Mouse (Mus musculus) gastrocnemius, postnatal 36 days (tissue): Measurements from ENCODE around the gene Klhl2. TPM values are rescaled to one million over a fixed set of nuclear protein-coding genes. Genes with fewer than 3 reads are reported as not detected.
A peak's percentile ranks its signal among the peaks of the same experiment; 100 is the strongest.

ENCODE experiments used
- DNase-seq, 2 experiments: peaks; one replicate each; pipeline ENCODE4 v3.0.0; 2022
- intact Hi-C: fragments of 180-260 bp; cut with DNase I; formaldehyde crosslinking; loops from one replicate; pipeline ENCODE4 v1.15.1; 2025
- total RNA-seq, 2 experiments: library from RNA; stranded (reverse); gene quantifications; 2 replicates each; pipeline ENCODE4 v1.2.3; 2021

The Klhl2 gene
- total RNA-seq, 2 experiments from 2014 or later = 4.8 to 8.3 TPM

DNA sequence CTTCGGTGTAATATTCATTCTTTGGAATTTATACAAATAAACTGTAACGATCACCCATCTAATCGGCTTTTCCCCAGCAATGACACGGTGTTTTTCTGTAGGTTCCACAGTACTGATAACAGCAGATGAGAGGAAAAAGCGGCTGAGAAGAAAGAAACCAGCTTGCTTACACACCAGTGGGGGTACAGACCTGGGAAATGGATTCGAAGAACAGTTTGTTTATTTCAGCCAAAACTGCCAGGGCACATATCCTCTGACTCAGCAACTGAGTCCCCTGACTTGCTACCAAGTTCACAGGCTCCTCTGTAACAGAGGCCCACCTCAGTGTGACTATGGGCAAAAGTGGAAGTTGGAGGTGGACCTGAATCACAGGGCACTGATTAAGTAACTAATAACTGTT, 67.9 kb downstream of the Klhl2 start:
- intact Hi-C loops = no loop called here
- no peak for DNase-seq

DNA sequence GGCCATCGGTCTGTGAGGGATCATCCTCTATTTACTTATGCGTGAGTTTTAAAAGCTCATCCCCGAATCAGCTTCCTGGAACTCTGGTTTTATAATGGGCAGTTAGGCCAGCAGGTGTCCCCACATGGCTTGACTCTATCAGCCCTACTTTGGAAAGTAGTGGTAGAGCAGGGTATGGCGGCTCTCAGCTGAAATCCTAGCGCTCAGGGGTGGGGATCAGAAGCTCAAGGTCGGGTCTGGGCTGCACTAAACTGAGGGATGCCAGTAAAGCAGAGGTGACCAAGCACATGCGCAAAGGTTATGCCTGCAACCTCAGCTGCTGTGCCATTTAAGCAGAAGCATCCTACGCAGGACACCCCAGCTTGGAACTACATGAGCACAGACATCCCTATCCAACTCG, 71.9 kb downstream of the Klhl2 start:
- intact Hi-C loops = no loop called here
- DNase-seq = no peak

DNA sequence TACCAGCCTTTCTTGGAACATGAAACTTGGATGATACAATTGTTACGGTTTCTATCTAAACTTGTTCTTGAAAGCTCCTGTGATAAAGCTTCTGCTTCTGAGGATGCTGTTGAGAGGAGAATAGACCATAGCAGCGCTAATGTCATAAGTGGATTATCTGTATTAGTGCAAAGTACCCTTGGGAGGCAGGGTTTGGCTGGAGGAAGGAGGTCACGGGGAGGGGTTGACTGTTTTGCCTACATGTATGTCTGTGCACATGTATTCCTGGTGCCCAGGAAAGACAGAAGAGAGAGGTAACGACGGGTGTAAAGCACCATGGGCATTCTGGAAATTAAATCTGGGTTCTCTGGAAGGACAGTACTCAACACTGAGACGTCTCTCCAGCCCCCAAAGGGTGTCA, 75.7 kb downstream of the Klhl2 start:
- intact Hi-C loops = no loop called here
- DNase-seq = no peak

DNA sequence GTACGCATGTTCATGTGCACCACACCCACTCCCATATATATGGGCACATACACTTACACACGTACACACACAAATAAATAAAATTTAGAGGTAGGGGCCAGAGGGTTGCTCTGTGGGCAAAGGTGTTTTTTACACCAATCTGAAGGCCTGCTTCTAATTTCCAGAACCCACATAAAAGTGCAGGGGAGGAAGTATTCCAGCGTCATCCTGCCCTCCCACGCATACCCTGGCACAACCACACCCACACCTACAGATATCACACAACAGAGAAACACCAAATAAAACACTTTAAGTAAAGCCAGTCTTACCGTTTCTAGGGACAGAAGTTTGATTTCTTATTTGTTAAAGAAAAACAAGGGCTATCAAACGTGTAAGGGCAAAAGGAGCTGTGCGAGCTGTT, 79.0 kb downstream of the Klhl2 start:
- no peak for DNase-seq
- intact Hi-C loops = no loop called here

DNA sequence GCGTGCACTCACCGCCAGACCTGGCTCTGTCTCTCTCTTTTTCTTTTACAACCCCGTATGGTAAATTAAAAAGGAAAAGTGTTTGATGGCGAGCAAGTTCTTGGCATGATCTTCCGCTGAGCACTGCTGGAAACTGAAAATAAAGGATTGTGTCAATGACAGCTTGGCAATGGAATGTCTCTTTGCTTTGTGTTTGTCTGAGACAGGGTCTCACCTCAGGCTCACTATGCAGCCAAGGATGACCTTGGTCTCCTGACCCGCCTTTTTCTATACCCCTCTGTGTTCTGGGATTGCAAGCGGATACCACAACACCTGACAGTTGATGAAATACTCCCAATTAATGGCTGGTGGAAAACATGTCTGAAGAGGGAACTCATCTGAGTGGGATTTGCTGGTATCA, 80.2 kb downstream of the Klhl2 start:
- no peak for DNase-seq
- intact Hi-C loops = no loop called here

DNA sequence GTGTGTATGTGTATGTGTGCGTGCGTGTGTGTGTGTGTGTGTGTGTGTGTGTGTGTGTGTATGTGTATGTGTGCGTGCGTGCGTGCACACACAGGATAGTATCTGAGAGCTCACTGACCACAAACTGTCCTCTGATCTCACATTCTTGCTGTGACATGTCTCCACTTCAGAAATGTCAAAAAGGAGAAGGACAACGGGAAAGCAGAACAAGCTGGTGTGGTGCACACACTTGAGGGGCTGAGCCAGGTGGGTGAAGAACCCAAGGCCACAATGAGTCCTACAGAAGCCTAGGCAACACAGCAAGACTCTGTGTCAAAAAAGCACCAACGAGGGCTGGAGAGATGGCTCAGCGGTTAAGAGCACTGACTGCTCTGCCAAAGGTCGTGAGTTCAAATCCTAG, 81.2 kb downstream of the Klhl2 start:
- intact Hi-C loops = no loop called here
- DNase-seq = no peak

DNA sequence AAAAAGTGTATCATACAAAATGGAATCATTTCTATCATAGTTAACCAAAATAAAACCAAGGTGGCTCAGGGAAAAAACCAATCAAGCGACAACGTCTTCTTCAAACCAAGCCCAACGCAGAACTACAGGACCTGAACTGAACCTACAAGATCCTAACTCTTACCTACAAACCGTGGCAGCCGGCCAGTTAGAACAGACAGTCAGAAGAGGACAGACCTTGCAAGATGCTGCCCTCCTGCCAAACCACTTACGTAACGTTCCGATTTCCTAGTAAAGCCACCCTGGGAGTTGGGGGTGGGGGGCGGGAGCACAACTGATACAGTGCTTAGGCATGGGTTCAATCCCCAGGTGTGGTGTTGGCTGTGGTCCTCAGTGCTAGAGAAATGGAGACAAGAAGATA, 82.8 kb downstream of the Klhl2 start:
- intact Hi-C loops = no loop called here
- DNase-seq = no peak

DNA sequence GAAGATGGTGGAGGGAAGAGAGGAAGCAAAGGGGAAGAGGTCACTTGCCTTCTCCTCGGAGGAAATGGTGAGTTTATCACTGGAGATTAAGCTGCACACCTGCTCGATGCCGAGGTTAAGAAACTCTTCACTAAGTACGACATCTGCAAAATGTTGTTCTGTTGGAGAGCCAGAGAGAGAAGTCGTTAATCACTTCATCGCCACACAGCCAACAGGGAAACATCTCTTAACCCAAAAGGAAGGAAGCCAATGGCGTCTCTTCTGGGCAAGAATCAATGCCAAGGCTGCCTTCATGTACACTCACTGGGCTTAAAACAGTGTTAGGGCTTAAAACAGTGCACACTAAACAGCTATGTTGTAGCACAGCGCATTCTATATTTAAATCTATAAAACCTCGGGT, 85.7 kb downstream of the Klhl2 start:
- no peak for DNase-seq
- intact Hi-C loops = no loop called here

DNA sequence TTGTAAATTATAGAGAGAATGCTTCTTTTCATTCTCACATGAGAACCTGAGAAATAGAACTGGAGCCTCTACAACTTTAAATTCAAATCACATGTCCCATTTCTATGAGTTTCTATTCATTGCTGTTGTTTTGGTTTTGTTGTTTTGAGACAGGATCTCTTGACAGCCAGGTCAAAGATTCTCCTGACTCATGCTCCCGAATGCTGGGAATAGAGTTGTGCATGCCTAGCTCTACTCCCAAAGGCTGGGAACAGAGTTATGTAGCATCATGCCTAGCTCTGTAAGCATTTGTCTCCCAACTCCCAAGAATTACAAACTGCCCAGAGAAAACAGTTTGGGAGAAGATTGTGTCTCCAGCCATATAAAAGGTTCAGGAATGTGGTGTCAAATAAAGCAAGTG, 87.1 kb downstream of the Klhl2 start:
- intact Hi-C loops = no loop called here
- DNase-seq = no peak

DNA sequence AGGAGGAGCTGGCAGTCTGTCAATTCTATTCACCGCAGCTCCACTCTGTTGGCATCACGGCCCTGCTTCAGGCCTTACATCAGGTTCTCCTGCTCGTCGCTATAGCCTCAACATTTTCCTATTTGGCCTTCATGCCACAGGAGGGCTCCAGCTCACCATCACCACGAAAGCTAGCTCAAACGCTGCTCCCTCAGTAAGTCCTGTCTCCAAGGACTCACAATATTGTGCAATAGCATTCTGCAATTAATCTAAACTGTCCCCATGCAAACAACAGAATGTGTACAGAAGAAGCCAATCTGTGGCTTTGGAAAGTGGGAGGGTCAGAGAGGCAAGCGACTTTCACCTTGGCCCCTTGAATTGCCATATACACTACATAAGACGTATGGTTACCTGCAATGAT, 88.4 kb downstream of the Klhl2 start:
- intact Hi-C loops = no loop called here

DNA sequence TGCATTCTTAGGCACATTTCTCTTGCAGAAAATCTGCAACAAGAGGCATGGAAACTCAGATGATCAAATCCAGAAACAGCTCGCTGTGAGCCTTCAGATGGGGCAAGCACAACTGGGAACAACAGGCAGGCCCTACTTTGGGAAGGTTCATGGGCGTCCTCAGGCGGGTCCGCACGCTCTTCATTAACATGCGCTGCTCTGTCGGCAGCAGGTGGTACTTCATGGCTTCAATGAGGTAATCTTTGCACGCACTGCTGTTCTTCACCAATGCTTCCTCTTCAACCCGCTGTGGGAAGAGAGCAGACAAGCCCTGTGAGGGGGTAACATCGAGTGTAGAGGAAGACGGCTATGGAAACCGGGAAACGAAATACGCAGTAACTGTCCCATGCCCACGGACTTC, 91.9 kb downstream of the Klhl2 start:
- intact Hi-C loops = no loop called here
- DNase-seq = no peak

More for the DNA sequence above, 88.4 kb downstream of the Klhl2 start:
- DNase-seq = no peak

DNA sequence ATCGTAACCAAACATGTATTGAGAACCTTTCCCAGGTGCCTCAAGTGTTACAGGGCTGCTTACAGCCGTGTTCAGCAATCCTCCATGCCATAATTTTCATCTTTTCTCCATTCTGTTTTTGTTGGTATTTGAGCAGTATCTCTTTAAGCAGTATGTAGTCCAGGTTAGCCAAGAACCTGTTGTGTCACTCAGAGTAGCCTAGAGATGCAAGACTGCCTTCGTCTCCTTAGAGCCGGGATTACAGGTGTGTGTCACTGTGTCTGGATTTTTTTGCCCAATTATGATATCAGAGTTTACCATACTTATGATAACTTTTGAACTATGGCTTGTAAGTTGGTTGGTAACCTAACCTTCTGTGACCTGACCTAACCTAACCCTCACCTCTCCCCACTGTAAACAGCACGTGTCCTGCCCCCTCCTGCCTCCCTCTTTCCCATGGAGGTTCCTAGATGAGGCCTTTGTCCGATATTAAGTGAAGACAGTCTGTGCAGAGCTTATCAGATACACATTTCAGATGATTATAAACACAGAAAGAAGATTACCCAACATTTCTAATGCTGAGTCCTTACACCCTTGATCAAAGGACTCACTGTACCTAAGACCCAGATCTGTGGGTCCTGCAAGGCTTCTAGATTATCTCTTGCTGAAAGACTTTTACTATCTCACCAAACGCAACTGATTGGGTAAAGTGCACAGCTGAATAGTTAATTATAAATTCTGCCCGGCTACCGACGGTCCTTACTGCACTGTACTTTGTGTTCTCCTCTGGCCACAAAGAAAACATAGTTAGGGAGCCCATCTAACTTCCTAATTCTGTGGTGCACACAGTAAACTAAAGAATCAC, 103.4 kb downstream of the Klhl2 start:
- intact Hi-C loops = no loop called here
- DNase-seq = no peak

DNA sequence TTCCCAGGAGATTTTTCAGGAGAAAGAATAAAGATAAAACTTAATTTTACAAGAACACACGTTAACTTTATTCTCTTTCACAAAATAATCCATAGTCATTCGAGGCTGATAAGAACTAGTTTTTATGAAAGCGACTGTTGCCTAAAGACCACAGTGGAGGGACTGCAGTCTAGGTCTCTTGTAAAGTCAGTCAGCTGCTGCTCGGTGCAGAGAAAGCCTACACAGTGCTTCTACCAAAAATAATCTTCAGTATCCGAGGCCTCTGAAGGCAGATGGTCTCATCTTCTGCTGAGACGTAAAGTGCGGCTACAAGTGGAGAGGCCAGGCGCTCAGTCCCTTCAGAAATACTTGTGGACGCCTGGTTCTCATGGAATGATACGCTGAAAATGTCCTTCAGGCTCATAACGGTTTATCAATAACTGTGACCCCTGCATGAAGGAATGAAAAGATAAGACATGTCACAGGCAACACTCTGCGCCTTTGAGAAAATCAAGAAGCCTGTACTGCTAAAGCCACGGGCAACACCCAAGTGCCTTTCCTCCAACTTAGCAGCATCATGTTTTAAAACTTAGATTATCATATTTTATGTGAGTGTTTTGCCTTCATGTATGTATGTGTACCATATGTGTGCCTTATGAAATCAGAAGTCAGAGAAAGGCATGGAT, 109.1 kb downstream of the Klhl2 start:
- no peak for DNase-seq
- intact Hi-C loops = no loop called here

DNA sequence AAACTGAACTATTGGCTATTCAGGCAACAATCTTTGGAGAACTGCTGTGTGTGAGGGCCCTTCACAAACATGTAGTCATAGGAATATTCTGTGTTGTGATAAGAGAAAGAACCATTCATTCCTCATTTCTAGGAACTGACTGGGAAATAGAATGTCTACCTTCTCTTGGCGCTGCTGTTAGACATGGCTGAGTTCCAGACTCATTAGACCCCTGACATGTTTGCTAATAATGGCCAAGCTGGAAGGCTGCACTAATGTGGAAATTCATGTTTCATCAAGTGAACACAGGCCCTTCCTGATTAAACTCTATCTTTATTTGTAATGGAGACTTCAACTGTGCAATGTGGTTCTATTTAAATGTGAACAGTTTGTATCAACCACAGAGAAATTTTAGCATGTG, 110.9 kb downstream of the Klhl2 start:
- intact Hi-C loops = loop anchor here (10.0 kb wide), 1 partner anchor 206 kb away; the partner anchor contains the start of gene Tmem192

DNA sequence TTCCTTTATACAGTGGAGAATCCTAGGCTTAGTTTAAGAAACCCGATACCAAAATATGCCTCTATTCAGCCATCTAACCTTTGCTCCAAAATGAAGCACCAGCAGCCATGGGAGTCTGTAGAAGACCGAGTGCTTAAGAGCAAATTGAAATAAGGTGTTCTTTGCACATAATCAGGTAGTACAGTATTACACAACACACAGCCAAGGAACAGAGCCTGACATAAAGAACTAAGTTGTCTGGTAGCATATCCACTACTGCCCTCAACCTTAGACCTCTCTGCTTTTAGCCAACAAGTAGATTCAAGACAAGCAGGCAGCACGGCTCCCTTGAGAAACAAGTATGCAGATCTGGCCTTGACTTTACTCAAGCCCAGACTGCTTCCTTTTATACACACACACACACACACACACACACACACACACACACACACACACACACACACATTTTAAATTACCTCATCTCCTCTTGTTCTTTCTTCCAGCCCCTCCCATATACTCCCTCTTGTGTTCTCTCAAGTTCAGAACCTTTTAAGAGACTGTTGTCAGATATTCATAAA, 113.0 kb downstream of the Klhl2 start:
- intact Hi-C loops = loop anchor here (10.0 kb wide), 1 partner anchor 208 kb away; the partner anchor contains the start of gene Tmem192

More for the DNA sequence above, 110.9 kb downstream of the Klhl2 start:
- no peak for DNase-seq

DNA sequence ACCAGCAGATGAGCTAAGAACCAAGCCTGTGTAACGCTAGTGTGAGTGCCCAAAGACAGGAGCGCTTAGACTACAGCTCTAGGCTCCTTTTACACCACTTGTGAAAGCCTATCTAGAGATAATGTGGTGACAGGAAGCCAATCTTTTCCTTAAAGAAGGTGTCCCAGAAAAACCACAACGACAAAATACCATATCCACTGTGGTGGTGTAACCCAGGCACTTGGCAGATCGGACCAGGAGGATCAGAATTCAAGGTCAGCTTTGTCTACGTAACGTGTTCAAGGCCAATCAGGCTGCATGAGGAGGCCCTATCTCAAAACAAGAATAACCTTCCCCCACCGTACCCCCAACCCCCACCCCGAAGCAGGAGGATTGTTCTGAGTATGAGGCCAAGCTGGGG, 114.7 kb downstream of the Klhl2 start:
- intact Hi-C loops = loop anchor here (10.0 kb wide), 1 partner anchor 210 kb away; the partner anchor contains the start of gene Tmem192
- DNase-seq = no peak

More for the DNA sequence above, 113.0 kb downstream of the Klhl2 start:
- DNase-seq = no peak

DNA sequence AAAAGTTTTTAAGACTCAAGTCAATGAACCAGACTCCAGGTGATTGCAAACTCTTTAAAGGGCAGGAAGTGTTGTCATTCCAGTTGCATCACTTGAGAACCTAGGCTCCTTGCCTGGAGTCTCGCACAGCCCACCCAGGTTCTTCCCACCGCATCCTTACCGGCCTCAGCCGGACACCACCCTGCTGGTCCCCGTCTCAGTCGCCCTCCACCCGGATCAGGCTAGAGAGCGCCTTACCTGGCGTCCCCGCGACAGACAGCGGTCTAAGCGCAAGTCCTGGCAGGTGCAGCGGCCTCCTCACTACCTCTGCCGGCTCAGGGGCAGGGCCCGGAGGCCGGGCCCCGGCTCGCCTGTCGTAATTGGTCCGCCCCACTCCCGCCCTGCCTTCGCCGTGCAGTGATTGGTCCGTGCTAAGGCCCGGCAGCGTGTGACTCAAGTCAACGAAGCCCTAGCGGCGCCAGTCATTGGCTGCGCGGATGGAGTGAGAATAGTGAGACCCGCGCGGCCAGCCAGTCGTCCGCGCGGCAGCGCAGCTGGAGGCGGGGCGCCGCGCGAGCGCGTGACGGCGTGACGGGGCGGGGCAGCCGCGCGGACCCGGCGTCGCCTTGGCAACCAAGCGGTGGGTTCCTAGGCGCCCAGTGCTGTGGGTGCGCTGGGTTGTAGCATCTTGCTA, 116.4 kb downstream of the Klhl2 start, which contains the start of gene Msmo1:
Gene Msmo1 (minus strand): TSS at position 522 of the 673 bp plus-strand sequence.
- intact Hi-C loops = loop anchor here (10.0 kb wide), 1 partner anchor 211 kb away; the partner anchor contains the start of gene Tmem192
- peak; percentile 87 to 96 for DNase-seq

DNA sequence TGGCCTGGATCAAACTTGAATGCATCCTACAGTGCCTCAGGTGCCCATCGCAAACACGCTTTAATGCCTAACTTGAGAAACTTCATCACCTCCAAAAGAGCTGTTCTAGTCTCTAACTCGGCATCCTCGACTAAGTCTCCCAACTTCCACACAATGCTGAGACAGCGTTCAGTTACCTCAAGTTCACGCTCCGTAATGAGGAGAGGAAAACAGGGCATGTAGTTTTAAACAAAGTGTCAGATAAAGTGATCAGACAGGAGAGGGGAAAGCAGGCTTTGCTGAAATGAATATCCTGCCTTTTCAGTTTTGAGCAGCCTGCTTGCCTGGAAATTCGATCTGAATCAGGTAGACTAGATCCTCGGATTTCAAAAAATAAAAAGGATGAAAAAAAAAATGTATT, 117.2 kb downstream of the Klhl2 start:
- DNase-seq = no peak
- intact Hi-C loops = loop anchor here (10.0 kb wide), 1 partner anchor 212 kb away; the partner anchor contains the start of gene Tmem192

DNA sequence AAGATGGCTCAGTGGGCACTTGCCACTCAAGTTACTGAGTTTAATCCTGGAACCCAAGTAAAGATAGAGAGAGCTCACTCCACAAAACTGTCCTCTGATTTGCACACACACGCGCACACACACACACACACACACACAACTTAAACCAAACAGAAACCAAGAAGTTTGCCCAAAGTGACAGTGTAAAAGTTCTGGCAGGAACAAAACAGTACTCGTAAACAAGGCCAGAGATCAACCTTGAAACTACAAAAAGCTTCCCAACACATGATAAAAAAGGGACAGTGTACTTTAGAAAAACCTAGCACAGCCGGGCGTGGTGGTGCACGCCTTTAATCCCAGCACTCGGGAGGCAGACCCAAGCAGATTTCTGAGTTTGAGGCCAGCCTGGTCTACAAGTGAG, 121.7 kb downstream of the Klhl2 start:
- intact Hi-C loops = no loop called here
- DNase-seq = no peak

DNA sequence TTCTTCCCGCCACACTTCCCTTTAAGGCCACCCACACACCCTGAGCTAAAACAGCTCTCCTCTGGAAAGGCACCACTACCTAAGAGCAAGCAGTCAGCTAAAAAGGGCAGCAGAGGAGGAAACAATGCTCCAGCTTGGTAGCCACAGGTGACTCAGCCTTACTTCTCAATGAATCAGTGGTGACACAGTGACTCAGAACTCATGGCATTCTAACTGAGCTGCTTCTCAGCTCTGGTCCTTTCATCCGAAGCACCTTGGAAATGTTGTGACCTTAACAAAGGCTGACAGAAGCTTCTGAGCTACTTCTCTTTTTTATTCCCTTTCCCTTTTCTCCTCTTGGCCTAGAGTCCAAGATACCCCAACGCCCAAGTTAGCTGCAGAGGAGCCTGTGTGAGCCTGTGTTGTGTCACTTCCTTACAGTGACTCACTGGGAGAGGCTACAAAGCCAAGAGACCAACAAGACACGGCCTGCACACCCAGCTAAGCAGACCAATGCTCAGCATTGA, 123.6 kb downstream of the Klhl2 start:
- DNase-seq = no peak
- intact Hi-C loops = no loop called here

DNA sequence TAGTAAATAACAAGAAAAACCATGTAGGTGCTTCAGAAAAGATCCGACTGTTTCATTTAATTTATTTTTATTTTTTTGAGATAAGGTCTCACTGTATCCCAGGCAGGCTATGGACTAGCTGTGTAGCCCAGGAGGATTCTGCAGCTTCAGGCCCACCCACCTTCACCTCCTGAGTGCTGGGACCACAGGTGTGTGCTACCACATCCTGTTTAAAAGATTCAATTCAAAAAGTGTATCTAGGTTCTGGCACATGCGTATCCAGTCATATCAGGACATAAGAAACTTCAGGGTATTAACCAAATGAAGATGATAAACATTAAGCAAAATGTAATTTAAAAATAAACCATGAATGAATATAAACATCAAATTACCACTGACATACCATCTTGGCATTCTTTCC, 126.6 kb downstream of the Klhl2 start:
- intact Hi-C loops = no loop called here
- DNase-seq = no peak
